Mouse (Mus musculus): ENCODE results near the gene Krt81. TPM values are rescaled to one million over a fixed set of nuclear protein-coding genes. Genes with fewer than 3 reads are reported as not detected.

Gene Krt81
- polyA plus RNA-seq, 1 experiment: not detected

- no peaks in the 10 kb centered on the region for H3K27me3 ChIP-seq (ENCODE audit: control insufficient read depth)
- no peaks in the 10 kb centered on the region for H3K9me3 ChIP-seq (ENCODE audit: control insufficient read depth, low read length)
- TF ChIP-seq GATA1 (IDR thresholded peaks at IDR 0.05; ENCODE audit: low read length) (no peak), TAL1 (IDR thresholded peaks at IDR 0.05; ENCODE audit: low read length) (no peak)
- H3K4me1 ChIP-seq (ENCODE audit: control insufficient read depth): no peaks in the 10 kb centered on the region
- no peak overlapping the region for H3K4me3 ChIP-seq (replicated peaks)
- no peaks in the 10 kb centered on the region for H3K36me3 ChIP-seq (ENCODE audit: control insufficient read depth)
Observed at GRCm38 (mm10) chr15:101485911-101486635, 22.5 kb upstream of the Krt81 start.

GRCm38 (mm10) chr15:101484939-101485338 is 21.4 kb upstream of the Krt81 start:
- TF ChIP-seq TAL1 (IDR thresholded peaks at IDR 0.05; ENCODE audit: low read length): no peak
- no peak for TF ChIP-seq GATA1 (IDR thresholded peaks at IDR 0.05; ENCODE audit: low read length)
- no peaks in the 10 kb centered on the region for H3K27me3 ChIP-seq (ENCODE audit: control insufficient read depth)
- H3K9me3 ChIP-seq (ENCODE audit: control insufficient read depth, low read length): no peaks in the 10 kb centered on the region
- H3K4me1 ChIP-seq (ENCODE audit: control insufficient read depth): no peaks in the 10 kb centered on the region
- H3K4me3 ChIP-seq (replicated peaks): no peak overlapping the region
- H3K36me3 ChIP-seq (ENCODE audit: control insufficient read depth): no peaks in the 10 kb centered on the region

GRCm38 (mm10) chr15:101483646-101484045 is 20.1 kb upstream of the Krt81 start:
- peaks cover 6% of the 10 kb centered on the region for H3K27me3 ChIP-seq (ENCODE audit: control insufficient read depth)
- TF ChIP-seq GATA1 (IDR thresholded peaks at IDR 0.05; ENCODE audit: low read length): no peak
- no peak for TF ChIP-seq TAL1 (IDR thresholded peaks at IDR 0.05; ENCODE audit: low read length)
- no peak overlapping the region for H3K4me3 ChIP-seq (replicated peaks)
- H3K4me1 ChIP-seq (ENCODE audit: control insufficient read depth): no peaks in the 10 kb centered on the region
- H3K9me3 ChIP-seq (ENCODE audit: control insufficient read depth, low read length): no peaks in the 10 kb centered on the region
- no peaks in the 10 kb centered on the region for H3K36me3 ChIP-seq (ENCODE audit: control insufficient read depth)

GRCm38 (mm10) chr15:101482056-101482455 is 18.5 kb upstream of the Krt81 start:
- Histone ChIP-seq H3K9me3 (ENCODE audit: control insufficient read depth, low read length) (no peaks in the 10 kb centered on the region), H3K27me3 (ENCODE audit: control insufficient read depth) (peaks cover 6% of the 10 kb centered on the region), H3K4me1 (ENCODE audit: control insufficient read depth) (no peaks in the 10 kb centered on the region), H3K36me3 (ENCODE audit: control insufficient read depth) (no peaks in the 10 kb centered on the region), H3K4me3 (replicated peaks) (no peak overlapping the region)
- TF ChIP-seq TAL1 (IDR thresholded peaks at IDR 0.05; ENCODE audit: low read length) (no peak), GATA1 (IDR thresholded peaks at IDR 0.05; ENCODE audit: low read length) (no peak)

- no peaks in the 10 kb centered on the region for H3K9me3 ChIP-seq (ENCODE audit: control insufficient read depth, low read length)
- no peaks in the 10 kb centered on the region for H3K4me1 ChIP-seq (ENCODE audit: control insufficient read depth)
- no peaks in the 10 kb centered on the region for H3K36me3 ChIP-seq (ENCODE audit: control insufficient read depth)
- TF ChIP-seq TAL1 (IDR thresholded peaks at IDR 0.05; ENCODE audit: low read length) (no peak), GATA1 (IDR thresholded peaks at IDR 0.05; ENCODE audit: low read length) (no peak)
- no peak overlapping the region for H3K4me3 ChIP-seq (replicated peaks)
- H3K27me3 ChIP-seq (ENCODE audit: control insufficient read depth): peaks cover 6% of the 10 kb centered on the region
Observed at GRCm38 (mm10) chr15:101479666-101480060, 16.1 kb upstream of the Krt81 start.

GRCm38 (mm10) chr15:101479007-101479665 is 15.6 kb upstream of the Krt81 start:
- H3K36me3 ChIP-seq (ENCODE audit: control insufficient read depth): no peaks in the 10 kb centered on the region
- no peaks in the 10 kb centered on the region for H3K4me1 ChIP-seq (ENCODE audit: control insufficient read depth)
- no peak overlapping the region for H3K4me3 ChIP-seq (replicated peaks)
- no peak for TF ChIP-seq TAL1 (IDR thresholded peaks at IDR 0.05; ENCODE audit: low read length)
- TF ChIP-seq GATA1 (IDR thresholded peaks at IDR 0.05; ENCODE audit: low read length): no peak
- peaks cover 6% of the 10 kb centered on the region for H3K27me3 ChIP-seq (ENCODE audit: control insufficient read depth)
- H3K9me3 ChIP-seq (ENCODE audit: control insufficient read depth, low read length): no peaks in the 10 kb centered on the region

GRCm38 (mm10) chr15:101472952-101473528 is 9.5 kb upstream of the Krt81 start, which contains the start of gene Krt86:
Gene Krt86, plus strand, starts transcription at chr15:101473478.
- Histone ChIP-seq H3K4me3 (replicated peaks) (no peak within 1 kb of the TSS), H3K9me3 (ENCODE audit: control insufficient read depth, low read length) (no peaks in the 10 kb centered on the region), H3K36me3 (ENCODE audit: control insufficient read depth) (no peaks in the 10 kb centered on the region), H3K27me3 (ENCODE audit: control insufficient read depth) (no peaks in the 10 kb centered on the region), H3K4me1 (ENCODE audit: control insufficient read depth) (no peaks in the 10 kb centered on the region)
- TF ChIP-seq GATA1 (IDR thresholded peaks at IDR 0.05; ENCODE audit: low read length) (no peak), TAL1 (IDR thresholded peaks at IDR 0.05; ENCODE audit: low read length) (no peak)

GRCm38 (mm10) chr15:101469093-101469492 is 5.5 kb upstream of the Krt81 start:
- Histone ChIP-seq H3K4me3 (replicated peaks) (no peak overlapping the region), H3K27me3 (ENCODE audit: control insufficient read depth) (no peaks in the 10 kb centered on the region), H3K4me1 (ENCODE audit: control insufficient read depth) (no peaks in the 10 kb centered on the region), H3K36me3 (ENCODE audit: control insufficient read depth) (no peaks in the 10 kb centered on the region), H3K9me3 (ENCODE audit: control insufficient read depth, low read length) (no peaks in the 10 kb centered on the region)
- TF ChIP-seq GATA1 (IDR thresholded peaks at IDR 0.05; ENCODE audit: low read length) (no peak), TAL1 (IDR thresholded peaks at IDR 0.05; ENCODE audit: low read length) (no peak)

GRCm38 (mm10) chr15:101459283-101459682 is 4.3 kb downstream of the Krt81 start:
- H3K36me3 ChIP-seq (ENCODE audit: control insufficient read depth): no peaks in the 10 kb centered on the region
- no peaks in the 10 kb centered on the region for H3K27me3 ChIP-seq (ENCODE audit: control insufficient read depth)
- no peaks in the 10 kb centered on the region for H3K4me1 ChIP-seq (ENCODE audit: control insufficient read depth)
- TF ChIP-seq TAL1 (IDR thresholded peaks at IDR 0.05; ENCODE audit: low read length) (no peak), GATA1 (IDR thresholded peaks at IDR 0.05; ENCODE audit: low read length) (no peak)
- no peak overlapping the region for H3K4me3 ChIP-seq (replicated peaks)
- peaks cover 8% of the 10 kb centered on the region for H3K9me3 ChIP-seq (ENCODE audit: control insufficient read depth, low read length)
